Mouse (Mus musculus): ENCODE data around the gene Pilrb1.

- TF ChIP-seq CTCF (conservative IDR thresholded peaks at IDR 0.05; ENCODE audit: insufficient read depth, insufficient read length, low read depth, low read length): no peak
- TF ChIP-seq POLR2A (IDR thresholded peaks at IDR 0.05; ENCODE audit: low read depth, low read length): no peak
Observed at GRCm38 (mm10) chr5:137882922-137883321, 25.0 kb upstream of the Pilrb1 start.

All from kidney, adult 2 months (tissue).